Mouse (Mus musculus) forebrain, embryonic 14.5 days (tissue): Measurements from ENCODE around the gene Sesn3. TPM values are rescaled to one million over a fixed set of nuclear protein-coding genes. Genes with fewer than 3 reads are reported as not detected.

ENCODE experiments used
- ATAC-seq: fragments of 200-750 bp; cut with Nextera tagmentation; 2 replicates; pipeline ENCODE4 v1.8.0; 2017; ENCODE audit warnings: mild to moderate bottlenecking, moderate library complexity
- DNase-seq: peaks from one replicate; pipeline ENCODE4 v3.0.0-alpha.2; 2015; ENCODE audit warnings: low spot score
- H3K27ac ChIP-seq: fragments of 300-500 bp; sonication (generic); 2 replicates; pipeline ENCODE4 v1.5.1; 2014; ENCODE audit warnings: low read depth, mild to moderate bottlenecking, control low read depth, low read length, moderate library complexity
- H3K27me3 ChIP-seq: fragments of 300-500 bp; sonication (generic); replicated peaks from 2 replicates; pipeline ENCODE4 v1.6.1; 2014; ENCODE audit warnings: low read length, control low read depth, mixed read lengths; ENCODE audit not compliant: control insufficient read depth, insufficient read depth
- H3K36me3 ChIP-seq: fragments of 300-500 bp; sonication (generic); 2 replicates; pipeline ENCODE4 v1.6.1; 2014; ENCODE audit warnings: low read length, control low read depth; ENCODE audit not compliant: control insufficient read depth, insufficient read depth
- H3K4me1 ChIP-seq: fragments of 300-500 bp; sonication (generic); 2 replicates; pipeline ENCODE4 v1.6.1; 2014; ENCODE audit warnings: antibody characterized with exemption, low read length, control low read depth; ENCODE audit not compliant: control insufficient read depth, insufficient read depth
- H3K4me2 ChIP-seq: fragments of 300-500 bp; sonication (generic); 2 replicates; pipeline ENCODE4 v1.6.1; 2014; ENCODE audit warnings: mild to moderate bottlenecking, control low read depth, low read length
- H3K4me3 ChIP-seq: fragments of 300-500 bp; sonication (generic); 2 replicates; pipeline ENCODE4 v1.5.1; 2014; ENCODE audit warnings: low read depth, low read length, control low read depth
- H3K9ac ChIP-seq: fragments of 300-500 bp; sonication (generic); 2 replicates; pipeline ENCODE4 v1.6.1; 2014; ENCODE audit warnings: mild to moderate bottlenecking, low read length, control low read depth, moderate library complexity
- H3K9me3 ChIP-seq: fragments of 300-500 bp; sonication (generic); replicated peaks from 2 replicates; pipeline ENCODE4 v1.6.1; 2016; ENCODE audit warnings: low read length, control low read depth, mixed read lengths; ENCODE audit not compliant: control insufficient read depth
- WGBS: fragments of 180-500 bp; shearing (Covaris S2); extraction: QIAGEN DNeasy Blood & Tissue Kit; methylation state at CpG from one replicate; pipeline ENCODE4 v1.1.7; 2014; 5-methylcytosine and 5-hydroxymethylcytosine counted together
- polyA plus RNA-seq: library from polyadenylated mRNA; unstranded; fragments of >200 nt; fragmentation: Nextera tagmentation; extraction: Ambion mirVana; gene quantifications from 2 replicates; pipeline ENCODE4 v1.2.1, GENCODE M21; 2014

Sesn3 gene
- polyA plus RNA-seq, 1 experiment from 2014 or later, result 12.4 TPM

- Histone ChIP-seq H3K4me3 (no peak overlapping the region), H3K9me3 (no peaks in the 10 kb centered on the region), H3K27me3 (no peaks in the 10 kb centered on the region), H3K27ac (no peak overlapping the region), H3K9ac (no peak overlapping the region), H3K36me3 (no peaks in the 10 kb centered on the region), H3K4me2 (no peak overlapping the region), H3K4me1 (no peaks in the 10 kb centered on the region)
- DNase-seq (no peak), ATAC-seq (no peak)
Observed at GRCm38 (mm10) chr9:14372440-14372839, 97.6 kb downstream of the Sesn3 start.

DNA sequence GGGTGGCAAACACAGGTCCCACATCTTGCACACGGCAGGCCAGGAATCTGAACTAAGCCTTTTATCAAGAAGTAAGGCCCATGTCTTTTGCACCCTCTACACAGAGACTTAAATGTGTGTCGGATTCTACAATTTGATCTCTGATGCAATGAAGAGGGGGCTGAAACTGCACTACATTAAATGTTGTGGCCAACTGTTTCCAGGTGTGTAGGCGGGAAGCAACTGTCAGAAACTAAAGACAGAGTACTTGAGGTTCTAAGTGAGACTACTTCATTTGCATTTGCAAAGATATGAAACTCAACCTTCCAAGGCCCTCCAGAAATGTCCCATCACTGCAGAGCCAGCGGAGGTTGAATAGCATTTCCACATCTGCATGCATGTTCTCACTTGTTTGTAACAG lies 101.3 kb downstream of the Sesn3 start:
- no peak overlapping the region for H3K27ac ChIP-seq
- no peak overlapping the region for H3K4me2 ChIP-seq
- WGBS, result 86% methylated on average over 4 of the region's 4 CpGs
- no peaks in the 10 kb centered on the region for H3K4me1 ChIP-seq
- H3K4me3 ChIP-seq, result no peak overlapping the region
- ATAC-seq (no peak), DNase-seq (no peak)
- no peaks in the 10 kb centered on the region for H3K36me3 ChIP-seq
- H3K9ac ChIP-seq, result no peak overlapping the region
- H3K27me3 ChIP-seq, result 0 out of 2 replicates have a peak, but pooled peaks cover 5% of the 10 kb centered on the region
- H3K9me3 ChIP-seq, result no peaks in the 10 kb centered on the region

GRCm38 (mm10) chr9:14378151-14378550 lies 103.3 kb downstream of the Sesn3 start:
- WGBS, result 96% methylated on average over 2 of the region's 2 CpGs
- Histone ChIP-seq H3K27ac (no peak overlapping the region), H3K9ac (no peak overlapping the region), H3K36me3 (no peaks in the 10 kb centered on the region), H3K27me3 (0 out of 2 replicates have a peak, but pooled peaks cover 5% of the 10 kb centered on the region), H3K4me2 (no peak overlapping the region), H3K4me1 (no peaks in the 10 kb centered on the region), H3K9me3 (no peaks in the 10 kb centered on the region), H3K4me3 (no peak overlapping the region)
- DNase-seq, result no peak
- no peak for ATAC-seq

DNA sequence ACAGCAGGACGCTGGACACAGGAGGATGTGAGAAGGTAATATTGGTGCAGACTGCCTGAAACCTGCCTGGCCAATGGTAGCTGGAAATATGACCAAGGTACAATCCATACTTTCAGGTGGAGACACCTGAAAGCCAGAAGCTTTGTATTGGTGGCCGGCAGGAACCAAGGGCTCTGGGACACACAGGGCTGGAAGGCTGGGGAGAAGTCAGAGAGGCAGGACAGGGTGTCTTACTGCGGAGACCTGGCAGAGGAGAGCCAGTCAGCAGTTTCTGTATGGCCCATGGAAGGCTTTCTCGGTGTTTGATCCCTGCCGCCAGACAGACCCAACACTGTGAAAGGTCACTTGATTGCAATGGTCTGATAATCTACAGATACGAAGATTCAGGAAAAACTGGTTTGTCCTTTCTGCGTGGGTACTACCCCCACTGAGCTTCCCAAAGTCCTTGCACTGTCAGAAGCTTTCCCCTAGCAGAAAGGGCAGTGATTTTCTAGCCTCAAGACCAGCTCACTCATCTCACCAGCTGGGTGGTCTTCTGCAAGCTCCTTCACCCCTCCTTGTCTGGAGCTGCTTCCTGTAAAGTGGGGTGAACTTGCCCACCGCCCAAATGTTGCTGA lies 105.0 kb downstream of the Sesn3 start:
- Histone ChIP-seq H3K27ac (no peak overlapping the region), H3K4me3 (peak overlapping the region; percentile 69), H3K27me3 (0 out of 2 replicates have a peak, but pooled peaks cover 5% of the 10 kb centered on the region), H3K36me3 (no peaks in the 10 kb centered on the region), H3K4me1 (no peaks in the 10 kb centered on the region), H3K9me3 (no peaks in the 10 kb centered on the region), H3K4me2 (peak overlapping the region; percentile 96), H3K9ac (peak overlapping the region; percentile 77)
- ATAC-seq (no peak), DNase-seq (no peak)
- 30% methylated on average over 8 of the region's 8 CpGs for WGBS

DNA sequence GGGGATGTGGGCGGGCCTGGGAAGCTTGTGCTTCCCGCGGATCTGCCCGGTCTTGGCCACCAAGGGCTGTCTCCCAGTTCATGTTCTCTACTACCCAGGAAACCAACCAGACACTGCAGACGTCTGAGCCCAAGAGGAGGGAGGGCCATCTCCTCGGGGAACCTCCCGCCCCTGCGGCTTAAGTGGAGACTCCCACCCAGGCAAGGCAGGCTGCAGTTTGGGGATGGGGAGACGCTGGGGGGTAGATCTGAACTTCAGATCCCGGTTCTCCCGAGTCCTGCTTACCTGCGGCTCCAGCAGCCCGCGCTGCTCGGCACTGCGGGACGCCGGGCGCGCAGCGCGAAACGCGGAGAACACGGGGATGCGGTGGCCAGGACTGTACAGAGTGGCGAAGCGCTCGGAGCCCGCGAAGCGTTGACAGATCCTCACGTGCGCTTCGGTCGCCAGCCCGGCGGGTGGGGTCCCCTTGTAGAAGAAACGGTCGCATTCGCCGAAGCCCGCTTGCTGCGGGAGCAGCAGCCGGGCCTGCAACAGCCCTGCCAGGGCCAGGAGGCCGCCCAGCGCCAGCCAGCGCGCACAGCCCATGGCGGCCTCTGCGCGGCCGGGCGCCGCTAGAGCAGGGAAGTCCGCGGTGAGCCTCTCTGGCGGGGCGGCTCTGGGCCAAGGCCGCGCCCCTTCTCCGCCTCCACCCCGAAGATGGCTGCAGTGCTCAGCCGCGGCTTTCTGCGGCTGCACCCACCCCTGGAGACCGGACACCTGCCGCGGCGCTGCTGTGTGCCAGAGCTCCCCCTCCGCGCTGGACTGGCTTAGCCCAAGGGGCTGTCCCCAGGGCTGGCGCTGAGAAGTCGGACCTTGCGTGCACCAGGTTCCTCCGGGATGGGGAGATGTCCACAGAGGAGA lies 105.8 kb downstream of the Sesn3 start:
- DNase-seq (peak; percentile 75), ATAC-seq (peak; percentile 93)
- Histone ChIP-seq H3K27ac (peak overlapping the region; percentile 69; the same call in 1 of the 2 replicates), H3K9ac (peak overlapping the region; percentile 77), H3K4me1 (no peaks in the 10 kb centered on the region), H3K4me3 (peak overlapping the region; percentile 69), H3K27me3 (0 out of 2 replicates have a peak, but pooled peaks cover 5% of the 10 kb centered on the region), H3K9me3 (no peaks in the 10 kb centered on the region), H3K4me2 (peak overlapping the region; percentile 96), H3K36me3 (no peaks in the 10 kb centered on the region)
- under 1% methylated on average over 75 of the region's 76 CpGs for WGBS

- under 1% methylated on average over 8 of the region's 8 CpGs for WGBS
- H3K27ac ChIP-seq, result peak within 1 kb of the TSS; percentile 69; the same call in 1 of the 2 replicates
- peak within 1 kb of the TSS; percentile 96 for H3K4me2 ChIP-seq
- H3K9me3 ChIP-seq, result no peaks in the 10 kb centered on the region
- H3K9ac ChIP-seq, result peak within 1 kb of the TSS; percentile 77
- ATAC-seq (peak; percentile 43), DNase-seq (peak; percentile 58)
- no peaks in the 10 kb centered on the region for H3K4me1 ChIP-seq
- 0 out of 2 replicates have a peak, but pooled peaks cover 5% of the 10 kb centered on the region for H3K27me3 ChIP-seq
- H3K36me3 ChIP-seq, result no peaks in the 10 kb centered on the region
- peak within 1 kb of the TSS; percentile 69 for H3K4me3 ChIP-seq
Observed at GRCm38 (mm10) chr9:14381353-14382055, 106.6 kb downstream of the Sesn3 start, which contains the start of gene Endod1. TSS of gene Endod1 (minus strand) at chr9:14381507.

DNA sequence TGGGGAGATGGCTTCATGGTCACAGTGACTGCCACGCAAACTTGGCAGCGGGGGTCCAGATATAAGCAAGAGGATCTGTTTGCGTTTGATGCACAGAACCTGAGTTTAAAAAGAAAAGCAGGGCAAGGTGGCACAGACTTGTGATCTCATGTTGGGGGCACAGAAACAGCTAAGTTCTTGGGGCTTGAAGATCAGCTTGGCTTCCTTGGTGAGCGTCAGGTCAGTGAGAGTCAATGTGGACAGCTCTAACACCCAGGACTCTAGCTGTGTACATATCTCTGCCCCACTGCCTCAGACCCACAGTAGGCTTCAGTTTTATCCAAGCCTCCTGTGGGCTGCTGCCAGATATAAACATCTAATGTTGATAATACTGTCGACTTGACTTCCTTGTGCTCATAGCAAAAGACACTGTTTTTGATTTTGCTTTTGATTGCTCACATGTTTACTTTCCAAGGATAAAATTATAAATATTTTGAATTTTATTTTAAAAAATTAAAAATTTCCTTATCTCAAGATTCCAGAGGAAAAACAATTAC lies 107.5 kb downstream of the Sesn3 start:
- Histone ChIP-seq H3K4me3 (no peak overlapping the region), H3K9me3 (no peaks in the 10 kb centered on the region), H3K4me2 (no peak overlapping the region), H3K36me3 (no peaks in the 10 kb centered on the region), H3K9ac (no peak overlapping the region), H3K27me3 (0 out of 2 replicates have a peak, but pooled peaks cover 5% of the 10 kb centered on the region), H3K4me1 (no peaks in the 10 kb centered on the region), H3K27ac (no peak overlapping the region)
- ATAC-seq, result no peak
- 75% methylated on average over 5 of the region's 5 CpGs for WGBS
- no peak for DNase-seq
